Mouse (Mus musculus): Measurements from ENCODE around the gene Mmp15. TPM values are rescaled to one million over a fixed set of nuclear protein-coding genes. Genes with fewer than 3 reads are reported as not detected.

Mmp15 gene
- polyA plus RNA-seq, 1 experiment from 2014 or later: 58.5 TPM

DNA sequence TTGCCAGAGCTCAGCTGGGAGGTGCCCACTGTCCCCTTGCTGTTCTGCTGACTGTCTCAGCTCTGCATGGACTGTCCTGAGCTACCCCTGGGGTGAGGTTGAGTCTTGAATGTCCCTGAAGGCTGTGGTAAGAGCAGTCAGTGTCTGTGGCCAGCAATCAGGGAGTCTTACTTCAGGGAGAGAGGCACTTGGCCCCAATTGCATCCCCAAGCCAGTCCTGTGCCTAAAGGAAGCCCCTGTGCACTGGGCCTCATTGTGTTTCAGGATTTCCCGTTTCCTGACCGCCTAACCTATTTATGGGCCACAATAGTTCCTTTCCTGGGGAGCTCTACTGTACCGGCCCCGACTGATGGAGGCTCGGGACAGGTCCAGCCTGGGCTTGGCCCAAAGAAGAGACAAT is 40.5 kb downstream of the Mmp15 start:
- H3K4me1 ChIP-seq (ENCODE audit: control insufficient read depth in 2 of 2, insufficient read depth in 2 of 2, low read length in 2 of 2): peaks cover 37 to 39% of the 10 kb centered on the region in 2 experiments
- no peaks in the 10 kb centered on the region for H3K36me3 ChIP-seq (ENCODE audit: control insufficient read depth, insufficient read depth, low read length)
- H3K4me2 ChIP-seq (ENCODE audit: low read length): no peak overlapping the region
- ATAC-seq (ENCODE audit: insufficient number of reproducible peaks, insufficient read depth, low FRiP score, low read depth): peak; percentile 55
- 54% methylated on average over 5 of the region's 5 CpGs for WGBS
- no peaks in the 10 kb centered on the region for H3K27me3 ChIP-seq (ENCODE audit: control insufficient read depth, insufficient read depth, low read length)
- H3K9ac ChIP-seq (ENCODE audit: low read length): peak overlapping the region; percentile 16; the same call in 1 of the 2 replicates
- peak overlapping the region; percentile 20 to 76; a peak in 3 of 4 replicates for H3K27ac ChIP-seq (replicated peaks in 1 of 2; ENCODE audit: control insufficient read depth in 1 of 2, insufficient read depth in 1 of 2, low read depth in 2 of 2, low read length in 2 of 2)
- H3K9me3 ChIP-seq (ENCODE audit: control insufficient read depth, low read length): no peaks in the 10 kb centered on the region
- no peak overlapping the region for H3K4me3 ChIP-seq (ENCODE audit: control insufficient read depth in 1 of 2, insufficient read depth in 1 of 2, low read depth in 1 of 2, low read length in 2 of 2)

GRCm38 (mm10) chr8:95395186-95395918 is 43.3 kb downstream of the Mmp15 start:
- Histone ChIP-seq H3K36me3 (ENCODE audit: control insufficient read depth, insufficient read depth, low read length) (no peaks in the 10 kb centered on the region), H3K27ac (replicated peaks in 1 of 2; ENCODE audit: control insufficient read depth in 1 of 2, insufficient read depth in 1 of 2, low read depth in 2 of 2, low read length in 2 of 2) (peak overlapping the region; percentile 63 to 66), H3K9ac (ENCODE audit: low read length) (peak overlapping the region; percentile 25), H3K4me1 (ENCODE audit: control insufficient read depth in 2 of 2, insufficient read depth in 2 of 2, low read length in 2 of 2) (peaks cover 38 to 41% of the 10 kb centered on the region in 2 experiments), H3K4me2 (ENCODE audit: low read length) (no peak overlapping the region), H3K27me3 (ENCODE audit: control insufficient read depth, insufficient read depth, low read length) (no peaks in the 10 kb centered on the region), H3K9me3 (ENCODE audit: control insufficient read depth, low read length) (no peaks in the 10 kb centered on the region), H3K4me3 (ENCODE audit: control insufficient read depth in 1 of 2, insufficient read depth in 1 of 2, low read depth in 1 of 2, low read length in 2 of 2) (no peak overlapping the region)
- ATAC-seq (ENCODE audit: insufficient number of reproducible peaks, insufficient read depth, low FRiP score, low read depth): peak; percentile 60
- WGBS: 16% methylated on average over 8 of the region's 8 CpGs

DNA sequence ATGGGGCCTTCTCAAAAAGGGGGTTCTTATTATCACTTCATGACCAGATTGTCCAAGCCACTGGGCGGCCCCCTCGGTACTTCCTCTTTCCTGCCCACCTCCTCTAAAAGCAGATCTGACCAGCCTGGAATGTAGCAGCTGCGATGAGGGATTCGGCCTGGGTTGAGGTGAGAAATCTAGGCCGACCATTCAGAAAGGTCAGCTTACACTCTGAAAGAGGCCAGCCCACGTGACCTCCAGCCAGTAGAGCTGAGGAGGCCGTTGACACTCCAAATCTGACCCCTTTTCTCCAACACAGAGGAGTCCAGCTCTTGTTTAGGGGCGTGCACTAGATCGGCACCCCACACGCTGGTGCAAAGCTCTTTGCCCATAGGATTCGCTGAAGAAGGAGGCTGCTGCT is 44.7 kb downstream of the Mmp15 start:
- H3K4me1 ChIP-seq (ENCODE audit: control insufficient read depth in 2 of 2, insufficient read depth in 2 of 2, low read length in 2 of 2): peaks cover 38 to 41% of the 10 kb centered on the region in 2 experiments
- H3K36me3 ChIP-seq (ENCODE audit: control insufficient read depth, insufficient read depth, low read length): no peaks in the 10 kb centered on the region
- no peak for ATAC-seq (ENCODE audit: insufficient number of reproducible peaks, insufficient read depth, low FRiP score, low read depth)
- H3K9me3 ChIP-seq (ENCODE audit: control insufficient read depth, low read length): no peaks in the 10 kb centered on the region
- H3K9ac ChIP-seq (ENCODE audit: low read length): no peak overlapping the region
- WGBS: 35% methylated on average over 11 of the region's 11 CpGs
- no peaks in the 10 kb centered on the region for H3K27me3 ChIP-seq (ENCODE audit: control insufficient read depth, insufficient read depth, low read length)
- no peak overlapping the region for H3K4me2 ChIP-seq (ENCODE audit: low read length)
- H3K4me3 ChIP-seq (ENCODE audit: control insufficient read depth in 1 of 2, insufficient read depth in 1 of 2, low read depth in 1 of 2, low read length in 2 of 2): no peak overlapping the region
- H3K27ac ChIP-seq (replicated peaks in 1 of 2; ENCODE audit: control insufficient read depth in 1 of 2, insufficient read depth in 1 of 2, low read depth in 2 of 2, low read length in 2 of 2): peak overlapping the region; percentile 46 to 59; a peak in 3 of 4 replicates

- 38% methylated on average over 5 of the region's 5 CpGs for whole genome bisulfite sequencing
- Histone ChIP-seq H3K9me3 (ENCODE audit: control insufficient read depth, low read length) (no peaks in the 10 kb centered on the region), H3K4me2 (ENCODE audit: low read length) (no peak overlapping the region), H3K4me1 (ENCODE audit: control insufficient read depth in 2 of 2, insufficient read depth in 2 of 2, low read length in 2 of 2) (peaks cover 35 to 41% of the 10 kb centered on the region in 2 experiments), H3K27me3 (ENCODE audit: control insufficient read depth, insufficient read depth, low read length) (no peaks in the 10 kb centered on the region), H3K4me3 (ENCODE audit: control insufficient read depth in 1 of 2, insufficient read depth in 1 of 2, low read depth in 1 of 2, low read length in 2 of 2) (no peak overlapping the region), H3K9ac (ENCODE audit: low read length) (no peak overlapping the region), H3K27ac (replicated peaks in 1 of 2; ENCODE audit: control insufficient read depth in 1 of 2, insufficient read depth in 1 of 2, low read depth in 2 of 2, low read length in 2 of 2) (peak overlapping the region; percentile 46 to 59; a peak in 3 of 4 replicates), H3K36me3 (ENCODE audit: control insufficient read depth, insufficient read depth, low read length) (no peaks in the 10 kb centered on the region)
- ATAC-seq (ENCODE audit: insufficient number of reproducible peaks, insufficient read depth, low FRiP score, low read depth): no peak
Measured at GRCm38 (mm10) chr8:95397201-95397600, 45.1 kb downstream of the Mmp15 start.

DNA sequence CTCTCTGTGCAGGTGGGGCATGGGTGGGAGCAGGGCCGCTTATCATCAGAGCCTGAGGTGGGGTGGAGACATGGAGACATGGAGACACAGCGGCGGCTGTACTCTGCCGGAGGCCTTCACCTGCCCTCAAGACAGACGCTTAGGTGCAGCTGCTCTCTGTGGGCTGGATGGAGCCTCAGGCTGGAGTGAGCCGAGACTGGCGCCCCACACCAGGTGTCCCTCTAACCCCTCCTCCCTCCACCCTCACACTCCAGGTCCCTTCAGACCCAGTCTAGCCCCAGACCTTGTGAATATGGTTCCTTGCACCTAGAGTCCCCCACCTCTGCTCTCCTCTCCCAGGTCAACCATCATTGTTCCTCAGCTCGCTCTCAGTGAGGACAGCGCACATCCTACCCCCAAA is 47.1 kb downstream of the Mmp15 start:
- no peaks in the 10 kb centered on the region for H3K27me3 ChIP-seq (ENCODE audit: control insufficient read depth, insufficient read depth, low read length)
- WGBS: 88% methylated on average over 9 of the region's 9 CpGs
- no peak for ATAC-seq (ENCODE audit: insufficient number of reproducible peaks, insufficient read depth, low FRiP score, low read depth)

GRCm38 (mm10) chr8:95401091-95401490 is 49.0 kb downstream of the Mmp15 start:
- H3K9ac ChIP-seq (ENCODE audit: low read length): no peak overlapping the region
- H3K27me3 ChIP-seq (ENCODE audit: control insufficient read depth, insufficient read depth, low read length): no peaks in the 10 kb centered on the region
- peaks cover 16% of the 10 kb centered on the region in 2 experiments for H3K4me1 ChIP-seq (ENCODE audit: control insufficient read depth in 2 of 2, insufficient read depth in 2 of 2, low read length in 2 of 2)
- no peaks in the 10 kb centered on the region for H3K36me3 ChIP-seq (ENCODE audit: control insufficient read depth, insufficient read depth, low read length)
- no peak overlapping the region for H3K4me3 ChIP-seq (ENCODE audit: control insufficient read depth in 1 of 2, insufficient read depth in 1 of 2, low read depth in 1 of 2, low read length in 2 of 2)
- 77% methylated on average over 7 of the region's 7 CpGs for WGBS
- H3K27ac ChIP-seq (replicated peaks in 1 of 2; ENCODE audit: control insufficient read depth in 1 of 2, insufficient read depth in 1 of 2, low read depth in 2 of 2, low read length in 2 of 2): no peak overlapping the region
- H3K4me2 ChIP-seq (ENCODE audit: low read length): no peak overlapping the region
- H3K9me3 ChIP-seq (ENCODE audit: control insufficient read depth, low read length): no peaks in the 10 kb centered on the region
- no peak for ATAC-seq (ENCODE audit: insufficient number of reproducible peaks, insufficient read depth, low FRiP score, low read depth)

More for the DNA sequence above, 47.1 kb downstream of the Mmp15 start:
- Histone ChIP-seq H3K9me3 (ENCODE audit: control insufficient read depth, low read length) (no peaks in the 10 kb centered on the region), H3K36me3 (ENCODE audit: control insufficient read depth, insufficient read depth, low read length) (no peaks in the 10 kb centered on the region), H3K4me3 (ENCODE audit: control insufficient read depth in 1 of 2, insufficient read depth in 1 of 2, low read depth in 1 of 2, low read length in 2 of 2) (no peak overlapping the region), H3K27ac (replicated peaks in 1 of 2; ENCODE audit: control insufficient read depth in 1 of 2, insufficient read depth in 1 of 2, low read depth in 2 of 2, low read length in 2 of 2) (no peak overlapping the region), H3K4me1 (ENCODE audit: control insufficient read depth in 2 of 2, insufficient read depth in 2 of 2, low read length in 2 of 2) (peaks cover 33% of the 10 kb centered on the region in 2 experiments), H3K4me2 (ENCODE audit: low read length) (no peak overlapping the region), H3K9ac (ENCODE audit: low read length) (no peak overlapping the region)

- no peaks in the 10 kb centered on the region for H3K9me3 ChIP-seq (ENCODE audit: control insufficient read depth, low read length)
- H3K27me3 ChIP-seq (ENCODE audit: control insufficient read depth, insufficient read depth, low read length): no peaks in the 10 kb centered on the region
- H3K4me2 ChIP-seq (ENCODE audit: low read length): no peak overlapping the region
- H3K4me3 ChIP-seq (ENCODE audit: control insufficient read depth in 1 of 2, insufficient read depth in 1 of 2, low read depth in 1 of 2, low read length in 2 of 2): no peak overlapping the region
- no peak; the same call in 1 of the 2 replicates for ATAC-seq (ENCODE audit: insufficient number of reproducible peaks, insufficient read depth, low FRiP score, low read depth)
- no peaks in the 10 kb centered on the region for H3K36me3 ChIP-seq (ENCODE audit: control insufficient read depth, insufficient read depth, low read length)
- no peak overlapping the region for H3K9ac ChIP-seq (ENCODE audit: low read length)
- no peak overlapping the region for H3K27ac ChIP-seq (replicated peaks in 1 of 2; ENCODE audit: control insufficient read depth in 1 of 2, insufficient read depth in 1 of 2, low read depth in 2 of 2, low read length in 2 of 2)
- WGBS: 65% methylated on average over 5 of the region's 5 CpGs
- peaks cover 9% of the 10 kb centered on the region in 2 experiments for H3K4me1 ChIP-seq (ENCODE audit: control insufficient read depth in 2 of 2, insufficient read depth in 2 of 2, low read length in 2 of 2)
Measured at GRCm38 (mm10) chr8:95409518-95409917, 57.5 kb downstream of the Mmp15 start.

All from heart, embryonic 14.5 days (tissue).